Mouse (Mus musculus): Measurements from ENCODE around the gene Bdkrb2.

Bdkrb2 gene

DNA sequence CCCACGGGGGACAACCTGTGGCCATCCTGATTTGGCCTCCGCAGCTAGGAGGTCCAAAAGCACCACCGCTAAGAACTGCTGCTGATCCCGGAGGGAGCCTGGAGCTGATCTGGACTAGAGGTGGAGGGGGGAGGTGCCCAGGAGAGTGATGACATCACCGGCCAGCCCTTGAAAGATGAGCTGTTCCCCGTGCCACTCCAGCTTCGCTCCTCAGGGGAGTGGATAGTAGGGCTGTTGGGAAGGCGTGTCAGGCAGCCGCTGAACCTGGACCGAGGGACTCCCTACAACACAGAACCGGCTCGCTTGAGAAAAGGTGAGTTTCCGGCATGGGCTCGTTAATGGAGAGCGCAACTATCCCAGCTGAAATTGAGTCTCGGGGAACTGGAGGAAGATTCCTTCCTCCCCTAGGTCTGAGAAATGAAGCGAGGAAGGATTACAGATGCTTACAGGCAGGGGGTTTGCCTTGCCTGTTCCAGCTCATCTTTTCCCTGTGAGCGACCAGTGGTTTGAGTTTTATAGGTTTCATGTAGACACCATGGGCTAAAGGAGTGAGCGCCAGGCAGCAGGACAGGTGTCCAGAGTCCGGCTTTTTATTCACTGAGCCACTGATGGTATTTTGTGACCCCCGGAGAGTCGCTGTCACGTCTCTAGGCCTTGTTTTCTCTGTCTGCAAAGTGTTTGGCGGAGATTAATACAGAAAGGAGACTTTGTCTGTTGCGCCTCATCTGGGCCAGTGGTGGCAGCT is at the start of gene Bdkrb2:
Gene Bdkrb2, plus strand, starts transcription at position 291 of the 745 bp plus-strand sequence.
- DNase-seq (ENCODE audit: low read depth, low spot score), result no peak

DNA sequence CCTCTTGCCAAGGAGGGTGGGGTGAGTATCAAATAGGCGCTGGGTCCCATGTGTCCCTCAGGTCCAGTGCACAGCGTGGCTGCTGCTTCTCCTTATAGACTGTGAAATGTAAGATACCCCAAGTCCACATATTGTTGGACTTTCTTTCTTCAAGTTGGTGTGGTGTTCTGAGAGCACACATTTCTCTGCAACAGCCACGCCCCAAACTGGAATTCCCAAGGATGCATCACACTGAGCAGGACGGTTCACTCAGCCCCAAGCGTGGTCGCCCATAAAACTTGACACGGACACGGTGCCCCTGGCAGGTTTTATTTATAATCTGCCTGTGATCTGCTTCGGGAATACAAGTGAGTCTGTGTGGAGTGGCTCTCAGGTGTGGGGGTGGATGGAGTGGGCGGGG is 48.9 kb upstream of the Bdkrb2 start:
- DNase-seq (ENCODE audit: low read depth, low spot score), result no peak

DNA sequence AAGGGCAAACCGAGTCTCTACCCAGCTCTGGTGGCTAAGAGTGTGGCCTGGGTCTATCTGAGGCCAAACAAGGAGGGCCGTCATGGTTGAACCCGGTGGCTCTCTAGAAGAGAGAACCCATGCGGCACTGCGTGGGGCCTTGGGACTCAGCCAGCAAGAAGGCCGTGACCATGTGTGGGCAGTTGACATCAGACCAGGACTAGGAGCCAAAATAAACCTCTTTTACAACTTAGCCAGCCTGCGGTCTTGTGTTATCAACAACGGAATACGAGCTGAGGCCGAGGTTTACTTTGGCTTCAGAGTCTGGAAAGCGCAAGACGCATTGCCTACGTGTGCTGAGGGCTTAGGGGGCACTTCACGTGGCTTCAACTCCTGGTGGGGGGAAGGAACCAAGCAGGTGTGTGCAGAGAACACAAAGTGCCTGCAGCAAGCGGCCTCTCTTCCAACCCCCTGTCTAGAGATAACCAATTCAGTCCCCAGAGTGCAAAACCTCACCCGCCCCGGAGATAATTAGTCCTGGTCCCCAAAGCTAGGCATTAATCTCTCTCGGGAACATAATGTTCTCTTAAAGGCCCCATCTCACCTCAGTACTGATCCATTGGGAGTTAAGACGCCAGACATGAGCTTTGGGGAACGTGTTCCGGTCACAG is 45.9 kb upstream of the Bdkrb2 start:
- DNase-seq (ENCODE audit: low read depth, low spot score), result no peak

DNA sequence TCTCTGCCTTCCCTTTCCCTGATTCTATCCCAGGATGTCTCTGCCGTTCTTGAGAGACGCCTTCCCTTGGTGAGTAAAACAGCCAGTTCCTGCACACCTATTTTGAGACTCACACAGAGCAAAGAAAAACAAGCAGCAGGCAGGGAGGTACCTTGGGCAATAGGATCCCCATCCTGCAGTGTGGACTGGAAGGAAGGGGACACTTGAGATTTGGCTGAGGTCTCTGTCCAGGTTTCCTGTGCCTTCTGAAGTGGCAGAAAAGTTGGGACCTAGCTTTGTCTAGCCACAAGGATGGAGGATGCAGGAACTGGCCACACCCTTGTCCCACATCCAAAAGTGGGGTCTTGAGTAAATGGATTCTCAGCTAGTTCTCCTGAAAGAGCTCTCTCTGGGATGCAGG is 43.2 kb upstream of the Bdkrb2 start:
- DNase-seq (ENCODE audit: low read depth, low spot score), result no peak

DNA sequence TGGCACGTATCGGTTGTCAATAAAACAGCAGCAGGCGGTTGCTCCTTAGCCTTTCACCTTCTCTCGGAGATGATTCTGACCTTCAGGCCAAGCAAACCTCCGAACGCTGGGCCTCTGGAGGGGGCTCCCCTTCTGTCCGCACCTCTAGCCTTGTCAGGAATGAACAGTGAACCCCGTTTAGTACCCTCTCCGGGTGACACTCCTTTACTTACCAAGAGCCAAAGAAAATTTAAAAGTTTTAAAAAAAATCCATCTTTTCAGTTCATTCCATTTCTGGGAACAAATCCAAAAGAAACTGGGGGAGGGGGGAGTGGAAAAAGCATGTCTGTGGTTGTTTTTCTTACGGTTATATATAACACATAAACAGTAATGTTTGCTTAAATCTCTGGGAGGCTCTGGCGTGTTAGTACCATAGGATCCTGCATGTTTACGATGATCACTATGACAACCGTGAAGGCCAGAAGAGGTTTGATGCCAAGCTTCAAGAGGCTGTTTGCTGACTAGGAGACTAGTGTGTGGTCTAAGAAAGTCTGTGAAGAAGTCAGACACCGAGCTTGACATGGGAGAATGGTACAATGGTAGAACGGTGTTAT is 41.8 kb upstream of the Bdkrb2 start:
- DNase-seq (ENCODE audit: low read depth, low spot score), result no peak

DNA sequence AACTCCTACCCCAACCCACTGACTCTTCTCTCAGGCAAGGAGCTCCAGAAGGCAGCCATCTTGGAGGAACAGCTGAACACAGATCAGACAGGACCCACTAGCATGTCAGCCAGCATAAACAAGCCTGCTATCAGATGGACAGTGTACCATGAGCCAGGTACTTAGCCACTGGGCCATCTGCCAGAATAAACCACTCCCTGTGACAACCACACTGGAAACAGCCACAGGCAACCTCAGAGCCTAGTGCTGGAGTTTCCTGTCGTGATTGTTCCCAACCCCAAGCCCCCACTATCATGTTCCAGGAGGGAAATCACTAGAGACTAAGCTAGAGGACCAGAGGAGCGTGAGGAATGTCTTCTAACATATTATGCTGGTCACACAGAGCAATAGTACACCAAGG is 39.3 kb upstream of the Bdkrb2 start:
- DNase-seq (ENCODE audit: low read depth, low spot score), result no peak

DNA sequence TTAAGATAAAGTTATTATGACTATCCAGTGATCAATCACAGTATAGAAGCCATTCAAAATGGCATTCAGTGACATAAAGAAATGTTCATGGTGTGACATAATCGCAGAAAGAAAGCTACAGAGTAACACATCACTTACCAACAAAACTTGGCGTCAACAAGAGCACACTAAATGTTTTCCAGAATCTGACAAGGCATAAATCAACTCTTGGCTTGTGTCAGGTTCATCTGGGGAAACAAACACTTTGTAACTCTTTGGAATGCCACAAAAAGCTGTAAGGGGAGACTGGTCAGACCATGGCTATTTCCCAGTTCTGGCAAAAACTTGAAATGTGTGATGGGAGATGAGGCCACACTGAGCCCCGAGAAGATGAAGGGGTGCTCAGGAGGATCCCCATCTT is 36.8 kb upstream of the Bdkrb2 start:
- DNase-seq (ENCODE audit: low read depth, low spot score), result no peak

DNA sequence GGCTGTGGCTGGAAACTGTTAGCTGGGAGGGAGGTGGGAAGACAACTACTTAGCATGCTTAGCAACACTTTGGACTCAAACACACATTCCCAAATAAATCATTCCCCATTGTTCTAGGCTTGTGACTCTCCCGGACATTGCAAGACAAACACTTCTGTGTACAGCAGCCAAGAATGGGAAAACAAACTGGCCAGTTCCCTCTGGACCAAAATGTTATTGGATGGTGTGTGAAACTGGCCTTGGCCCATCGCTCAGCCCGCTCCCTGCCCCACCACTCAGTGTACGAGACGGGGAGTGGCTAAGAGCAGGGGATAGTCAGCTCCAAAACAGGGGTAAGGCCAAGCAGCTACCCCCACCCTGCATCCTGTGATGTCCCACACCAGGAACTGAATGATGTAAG is 36.2 kb upstream of the Bdkrb2 start:
- DNase-seq (ENCODE audit: low read depth, low spot score), result no peak

DNA sequence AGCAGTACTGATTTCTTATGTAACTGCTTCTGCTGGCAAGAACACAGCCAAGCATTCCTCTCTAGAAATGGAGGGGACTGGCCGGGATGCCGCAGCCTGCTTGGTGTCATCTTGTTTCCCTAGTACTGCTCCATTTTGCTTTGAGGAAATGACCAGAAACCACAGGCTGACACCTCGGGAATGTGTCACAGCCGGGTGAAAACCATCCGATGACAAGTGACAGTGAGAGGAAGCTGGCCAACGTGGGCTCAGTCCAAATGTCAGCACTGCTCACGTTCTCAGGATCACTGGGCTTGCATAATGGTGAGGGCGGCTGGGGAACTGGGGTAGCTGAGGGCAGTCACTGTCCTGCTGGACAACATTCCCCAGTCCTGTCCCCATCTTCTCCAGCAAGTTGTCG is 33.5 kb upstream of the Bdkrb2 start:
- DNase-seq (ENCODE audit: low read depth, low spot score), result no peak

DNA sequence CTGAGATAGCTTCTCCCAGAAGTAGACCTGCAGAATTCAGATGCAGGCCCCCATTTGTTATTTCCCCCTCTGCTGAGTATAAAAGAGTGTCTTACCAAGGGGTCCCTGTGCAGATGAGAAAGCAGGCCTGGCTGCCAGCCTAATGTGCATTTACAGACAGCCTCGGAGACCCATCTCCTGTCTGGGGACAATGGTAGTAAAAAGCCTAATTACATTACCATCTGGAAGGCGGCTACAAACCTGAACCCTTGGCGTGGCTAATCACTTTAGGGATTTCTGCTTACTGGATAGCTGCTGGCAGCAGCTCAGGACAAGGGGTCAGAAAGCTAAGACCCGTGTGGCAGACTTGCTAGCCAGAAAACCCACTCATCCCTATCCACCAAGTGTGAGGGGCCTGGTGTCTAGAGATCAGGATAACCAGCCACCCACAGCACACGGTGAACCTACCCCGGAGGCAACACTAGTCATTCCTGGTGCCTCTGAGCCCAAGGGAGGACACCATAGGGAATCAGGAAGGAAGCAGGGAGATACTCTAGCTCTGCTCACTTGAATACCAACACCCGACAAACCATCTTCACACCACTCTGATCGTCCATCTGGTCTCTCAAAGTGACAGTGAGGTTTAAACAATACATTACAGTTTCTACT is 31.2 kb upstream of the Bdkrb2 start:
- DNase-seq (ENCODE audit: low read depth, low spot score), result no peak

DNA sequence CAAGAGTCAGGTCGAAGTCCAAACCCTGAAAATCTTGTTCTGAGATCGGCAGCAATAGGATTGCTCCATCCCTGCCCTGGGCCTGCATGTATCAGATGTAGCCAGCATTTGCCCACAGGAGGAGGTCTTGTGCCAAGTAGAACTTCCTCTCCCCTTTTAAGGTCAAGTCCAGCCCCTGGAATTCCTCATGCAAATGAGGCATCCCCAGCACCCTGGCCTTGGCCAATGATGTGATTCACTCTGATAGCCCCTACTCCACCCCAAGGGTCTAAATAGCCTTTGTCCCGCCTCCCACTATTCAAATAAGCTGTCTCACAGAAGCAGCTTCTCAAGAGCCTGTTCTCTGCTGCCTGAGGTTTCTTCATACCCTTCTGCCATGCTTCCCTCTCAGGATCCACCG is 28.2 kb upstream of the Bdkrb2 start:
- no peak for DNase-seq (ENCODE audit: low read depth, low spot score)

DNA sequence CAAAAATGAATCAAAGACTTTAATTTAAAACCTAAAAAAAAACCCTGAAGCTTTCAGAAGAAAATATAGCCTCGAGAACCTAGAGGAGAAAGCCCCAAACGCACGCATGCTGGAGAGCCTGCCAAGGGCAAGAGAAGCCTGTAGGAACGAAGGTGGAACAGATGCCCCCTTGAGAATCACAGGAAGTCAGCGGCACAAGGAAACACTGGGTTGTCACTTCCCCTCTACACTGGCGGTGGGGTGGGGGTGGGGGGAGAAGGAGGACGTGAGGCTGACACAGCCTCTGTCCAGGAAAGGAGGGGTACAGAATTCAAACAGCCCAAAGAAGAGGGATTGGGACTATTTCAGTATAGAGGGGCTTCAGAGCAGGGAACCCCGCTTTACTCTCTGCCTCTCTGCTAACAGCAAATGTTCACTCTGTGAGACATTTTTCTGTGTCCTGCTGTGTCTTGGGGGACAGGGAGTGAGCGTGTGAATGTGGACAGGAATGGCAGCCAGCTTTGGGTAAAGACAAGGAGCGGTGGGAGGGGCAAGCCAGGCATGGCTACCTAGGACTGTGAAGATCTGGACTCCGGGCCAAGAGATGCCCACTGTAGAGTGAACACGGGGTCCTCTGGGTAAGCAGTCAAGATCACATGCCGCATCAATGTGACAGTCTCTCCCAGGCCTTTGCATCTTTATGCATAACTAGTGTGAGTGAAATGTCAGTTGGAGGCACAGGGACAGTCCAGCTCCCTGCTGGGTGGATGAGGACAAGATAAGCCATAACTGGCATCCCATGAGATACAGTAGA is 26.9 kb upstream of the Bdkrb2 start:
- no peak for DNase-seq (ENCODE audit: low read depth, low spot score)

DNA sequence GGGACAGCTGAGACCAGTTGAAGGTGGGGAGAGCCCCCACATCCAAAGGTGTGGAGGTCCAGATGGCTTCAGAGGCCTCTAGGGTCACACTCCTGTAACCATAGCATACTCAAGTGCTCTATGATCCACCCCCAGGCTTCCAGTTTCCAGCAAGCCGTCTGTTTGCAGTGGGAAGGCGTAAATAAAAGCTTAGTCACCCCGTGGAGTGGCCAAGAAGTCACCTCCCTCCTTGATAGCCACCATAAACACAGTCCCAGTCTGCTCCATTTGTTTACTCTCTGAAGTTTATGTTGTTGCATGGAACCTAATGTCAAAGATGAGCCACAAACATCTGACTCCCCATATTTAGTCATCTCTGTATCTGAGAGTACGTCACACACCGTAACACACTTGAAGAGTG is 25.9 kb upstream of the Bdkrb2 start:
- DNase-seq (ENCODE audit: low read depth, low spot score), result no peak

DNA sequence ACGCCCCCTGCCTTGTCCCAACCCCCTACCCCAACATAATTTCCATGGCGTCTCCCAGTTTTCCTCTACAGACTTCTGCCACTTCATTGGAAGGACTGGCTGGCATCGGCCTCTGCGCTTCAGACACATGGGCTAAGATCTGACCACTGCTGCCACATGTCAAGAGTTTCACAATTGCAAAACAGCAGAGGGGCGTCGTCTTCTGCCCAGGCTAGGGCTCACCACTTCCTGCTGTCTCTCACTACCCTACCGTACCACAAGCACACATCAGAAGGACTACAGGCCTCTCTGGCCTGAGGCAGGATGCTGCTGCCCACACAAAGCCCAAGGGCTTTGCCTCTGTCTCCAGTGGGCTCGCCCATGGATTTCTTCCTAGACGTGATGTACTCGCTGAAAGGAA is 23.4 kb upstream of the Bdkrb2 start:
- DNase-seq (ENCODE audit: low read depth, low spot score), result no peak

DNA sequence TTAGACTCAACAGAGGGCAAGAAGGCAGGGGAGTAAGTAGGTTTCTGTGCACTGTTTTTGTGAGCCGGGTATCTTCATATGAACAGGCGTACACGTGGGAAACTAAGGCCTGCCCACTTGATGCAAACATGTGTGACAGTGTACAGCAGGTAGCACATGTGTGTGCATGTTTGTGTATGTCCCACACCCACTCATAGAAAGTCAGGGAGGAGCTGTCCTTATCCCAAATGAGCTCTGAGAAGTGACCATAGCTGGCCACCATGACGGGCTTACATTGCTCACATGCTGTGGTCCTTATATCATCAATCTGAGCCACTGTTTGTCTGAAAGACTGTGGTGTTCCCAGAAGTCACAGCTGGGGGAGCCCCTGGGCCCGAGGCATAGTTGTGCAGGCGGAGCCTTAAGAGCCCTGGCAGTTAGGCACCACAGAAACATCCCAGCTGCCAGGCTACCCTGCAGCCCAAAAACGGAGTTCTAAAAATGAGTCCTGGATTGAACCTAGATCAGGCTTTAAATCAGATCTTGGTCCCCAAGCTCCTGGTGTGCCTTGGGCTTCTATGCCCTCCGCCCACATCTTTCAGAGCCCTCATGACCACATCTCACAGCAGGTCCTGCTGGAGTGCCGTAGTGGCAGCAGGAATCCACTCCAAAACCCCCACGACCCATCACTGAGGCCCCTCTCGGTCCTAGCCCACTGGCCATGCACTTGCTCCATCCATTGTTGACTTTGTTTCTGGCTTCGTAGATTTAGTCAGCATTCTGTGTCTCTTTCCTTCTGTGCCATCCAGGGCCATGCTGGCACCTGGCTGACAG is 21.2 kb upstream of the Bdkrb2 start:
- DNase-seq (ENCODE audit: low read depth, low spot score), result no peak

DNA sequence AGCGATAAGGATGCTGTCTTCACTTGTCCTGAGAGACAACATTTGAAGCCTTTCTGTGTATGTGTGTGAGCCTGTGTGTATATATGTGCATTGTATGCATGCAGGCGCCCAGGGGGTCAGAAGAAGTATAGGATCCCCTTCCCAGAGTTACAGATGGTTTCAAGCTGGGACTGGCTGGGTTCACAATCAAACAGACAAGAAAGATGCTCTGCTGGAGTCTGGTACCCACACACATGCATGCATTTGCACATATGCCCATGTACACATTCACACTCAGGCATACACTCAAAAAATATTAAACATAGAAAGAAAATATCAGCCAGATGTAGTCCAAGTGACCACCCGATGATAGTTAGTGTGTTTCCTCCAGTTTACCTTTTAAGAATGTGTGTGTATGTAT is 20.5 kb upstream of the Bdkrb2 start:
- no peak for DNase-seq (ENCODE audit: low read depth, low spot score)

DNA sequence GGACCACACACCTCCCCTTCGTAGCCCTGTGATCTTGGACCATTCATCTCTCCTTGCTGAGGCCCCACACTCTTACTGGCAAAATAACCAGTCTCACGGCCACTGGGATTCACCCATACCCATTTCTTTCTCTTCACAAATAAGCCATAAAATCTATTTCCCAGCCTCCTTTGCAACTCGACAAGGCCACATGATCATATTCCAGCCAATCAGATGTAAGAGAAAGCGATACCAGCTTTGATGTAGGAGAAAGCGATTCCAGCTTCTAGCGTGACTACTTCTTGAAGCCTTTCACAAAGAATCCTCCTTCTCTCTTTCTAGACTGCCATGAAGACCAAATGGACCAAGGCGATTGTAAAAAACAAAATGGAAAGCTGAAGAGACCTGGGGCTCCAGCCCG is 19.9 kb upstream of the Bdkrb2 start:
- DNase-seq (ENCODE audit: low read depth, low spot score), result no peak

DNA sequence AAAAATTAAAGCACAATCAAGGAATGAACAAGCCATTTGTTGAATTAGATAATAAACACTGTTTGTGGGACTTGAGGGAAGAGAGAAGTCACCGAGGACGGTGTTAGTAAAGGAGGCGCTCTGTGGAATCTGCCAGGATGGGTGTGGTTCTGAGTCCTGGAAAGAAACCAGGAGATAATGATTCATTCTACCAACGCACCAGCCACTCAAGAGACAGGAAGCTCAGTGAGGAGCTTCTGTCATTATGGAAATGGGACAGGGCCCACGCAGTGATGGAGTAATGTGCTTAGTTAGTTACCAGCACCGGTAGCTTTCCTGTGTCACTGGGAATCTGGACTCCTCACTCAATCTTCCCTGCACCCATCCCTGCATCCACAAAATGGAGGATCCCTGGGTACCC is 19.3 kb upstream of the Bdkrb2 start:
- DNase-seq (ENCODE audit: low read depth, low spot score), result no peak

DNA sequence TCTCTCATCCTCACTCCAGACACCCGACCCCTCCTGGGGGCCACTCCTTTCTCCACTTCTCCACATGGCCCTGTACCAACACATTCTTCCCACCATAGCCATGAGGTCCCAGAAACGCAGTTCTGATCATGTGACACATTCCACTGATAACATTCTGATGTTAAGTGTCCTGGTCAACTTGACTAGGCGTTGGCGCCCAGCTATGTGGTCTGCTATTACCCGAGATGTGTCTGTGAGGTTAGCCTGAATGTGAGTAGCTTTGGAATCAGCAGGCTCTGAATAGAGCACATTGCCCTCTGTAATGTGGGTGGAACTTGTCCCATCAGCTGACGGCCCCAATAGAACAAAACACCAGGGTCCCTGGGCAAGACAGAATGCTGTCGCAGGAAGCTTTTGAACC is 18.2 kb upstream of the Bdkrb2 start:
- DNase-seq (ENCODE audit: low read depth, low spot score), result no peak

DNA sequence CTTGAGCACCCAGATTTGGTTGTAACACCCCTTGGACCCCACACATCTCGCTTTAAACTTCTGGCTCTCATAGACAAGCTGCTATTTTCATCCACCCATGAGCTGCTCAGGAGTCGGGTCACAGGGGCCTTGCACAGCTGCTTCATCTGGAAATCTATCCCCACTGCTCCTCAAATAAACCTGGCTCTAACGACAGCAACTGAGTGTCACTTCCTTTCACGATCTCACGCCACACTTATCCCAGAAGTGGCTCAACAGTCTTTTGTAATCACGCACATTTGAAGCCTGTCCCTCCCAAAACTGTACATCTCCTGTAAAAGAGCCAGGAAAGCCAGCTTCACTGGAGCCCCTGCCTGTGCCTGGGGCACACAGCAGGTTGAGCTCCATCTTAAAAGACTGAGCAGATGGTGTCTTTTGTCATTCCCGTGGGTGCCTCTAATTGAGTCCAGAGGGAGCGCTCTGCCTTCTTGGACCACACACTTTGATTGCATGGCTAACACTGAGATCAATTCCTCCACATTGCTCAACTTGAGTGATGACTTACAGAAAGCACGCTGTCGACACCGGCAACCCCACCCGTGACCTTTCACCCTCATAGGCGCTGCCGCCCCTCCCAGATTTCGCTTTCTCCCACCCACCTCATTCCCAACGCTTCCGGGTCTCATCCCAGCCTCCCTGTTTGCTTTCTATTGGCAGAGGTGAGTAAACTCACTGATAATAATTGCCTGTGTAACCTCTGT is 17.2 kb upstream of the Bdkrb2 start:
- no peak for DNase-seq (ENCODE audit: low read depth, low spot score)

All from retina, adult 2 months (tissue).